Mouse (Mus musculus) erythroid progenitor cell, adult 5-6 weeks (primary cell): ENCODE measurements around the gene Papln. TPM values are rescaled to one million over a fixed set of nuclear protein-coding genes. Genes with fewer than 3 reads are reported as not detected.

Source experiments
- ATAC-seq: replicated peaks from 2 replicates; pipeline ENCODE4 v1.8.0; 2016; ENCODE audit warnings: moderate number of reproducible peaks, mild to moderate bottlenecking, moderate TSS enrichment, inconsistent platforms; ENCODE audit not compliant: poor library complexity, low FRiP score, severe bottlenecking
- total RNA-seq, 2 experiments: library from RNA; stranded (forward) in 1 of 2; stranded (reverse) in 1 of 2; fragments of 150-400 nt in 1 of 2; fragments of 186-747, 209-891 nt in 1 of 2; gene quantifications; 2 replicates each; pipeline versions ENCODE4 v1.2.3 to v1.2.4; 2015 to 2017; ENCODE audit warnings: low replicate concordance in 2 of 2

Gene Papln
- total RNA-seq, 2 experiments from 2014 or later = not detected

DNA sequence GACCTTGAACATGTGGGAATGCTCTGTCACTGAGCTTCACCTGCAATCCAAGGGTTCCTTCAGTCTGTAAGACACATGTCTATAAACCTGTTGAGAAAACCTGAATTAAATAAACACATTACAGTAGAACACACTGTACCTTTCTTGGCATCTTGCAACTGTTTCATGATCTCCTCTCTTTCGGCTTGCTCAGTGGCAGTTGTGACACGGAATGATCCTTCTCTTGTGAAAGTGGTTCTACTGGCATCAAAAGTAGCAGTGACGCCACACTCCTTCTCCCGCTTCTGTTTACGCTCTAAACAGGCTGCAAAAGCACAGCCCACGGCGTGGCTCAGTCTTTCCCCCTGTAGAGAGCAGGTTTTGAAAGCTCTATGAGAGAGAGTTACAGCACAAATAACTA is 40.2 kb downstream of the Papln start:
- ATAC-seq = no peak

DNA sequence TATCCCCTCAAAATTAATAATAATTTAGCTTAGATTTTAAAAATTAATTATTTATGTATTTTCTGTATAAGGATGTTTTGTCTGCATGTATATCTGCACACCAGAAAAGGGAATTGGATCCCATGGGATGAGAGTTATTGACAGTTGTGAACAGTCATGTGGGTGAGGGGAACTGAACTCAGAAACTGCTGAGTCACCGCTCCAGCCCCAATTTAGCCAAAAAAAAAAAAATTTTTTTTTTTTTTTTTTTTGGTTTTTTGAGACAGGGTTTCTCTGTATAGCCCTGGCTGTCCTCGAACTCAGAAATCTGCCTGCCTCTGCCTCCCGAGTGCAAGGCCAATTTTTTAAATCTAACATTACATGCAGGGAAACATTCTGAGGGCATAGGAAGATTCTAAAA is 48.5 kb downstream of the Papln start:
- ATAC-seq = no peak

DNA sequence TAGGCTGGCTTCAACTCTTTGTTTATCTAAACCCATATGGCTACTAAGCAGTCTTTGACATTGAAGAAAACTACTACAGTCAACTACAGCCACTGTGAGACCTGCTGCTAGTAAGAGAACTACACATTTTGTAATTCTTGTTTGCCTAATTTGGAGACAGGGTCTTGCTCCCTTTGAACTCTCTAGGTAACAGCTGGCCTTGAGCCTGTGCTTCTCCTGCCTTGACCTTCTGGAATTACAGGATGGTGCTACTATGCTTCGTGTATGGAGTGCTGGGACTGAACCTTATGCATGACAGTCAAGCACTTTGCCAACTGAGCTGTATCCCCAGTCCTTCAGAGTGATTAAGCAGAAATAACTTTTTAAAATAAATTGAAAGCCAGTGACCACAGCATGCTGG is 53.2 kb downstream of the Papln start:
- ATAC-seq = no peak

DNA sequence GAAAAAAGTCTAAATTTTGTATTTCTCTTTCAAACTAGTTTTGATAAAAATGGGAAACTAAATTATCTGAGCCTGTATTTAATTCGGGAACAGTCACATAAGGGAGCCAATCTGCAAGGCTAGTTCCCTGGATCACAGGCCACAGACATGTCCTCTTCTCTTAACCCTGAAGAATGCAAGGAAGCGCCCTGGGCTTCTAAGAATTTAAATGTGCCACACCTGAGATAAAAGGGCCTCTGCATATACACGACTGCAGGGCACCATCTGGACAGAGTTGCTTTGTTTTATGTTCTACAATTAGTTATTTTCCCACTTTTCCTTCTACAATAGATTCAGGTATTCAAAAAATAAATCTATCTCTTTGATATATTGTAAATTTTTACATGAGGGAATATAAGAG is 67.0 kb downstream of the Papln start:
- ATAC-seq = no peak

DNA sequence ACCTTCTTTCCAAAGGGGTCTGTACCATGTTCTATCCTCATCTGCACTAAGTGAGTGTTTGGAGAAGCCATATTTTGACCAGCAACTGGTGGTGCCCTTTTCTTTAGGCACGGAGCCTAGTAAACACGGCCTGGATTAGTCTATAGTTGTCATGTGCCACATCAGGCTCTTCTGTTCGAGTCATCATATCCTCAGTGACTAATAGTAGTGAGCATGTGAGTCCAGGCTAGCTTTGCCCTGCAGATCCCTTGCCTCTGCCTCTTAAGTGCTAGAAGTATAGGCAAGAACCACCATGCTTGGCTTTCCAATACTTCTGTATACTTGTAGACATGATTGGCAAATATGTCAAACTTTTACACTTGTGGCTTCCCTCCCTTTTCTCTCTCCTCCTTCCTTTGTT is 70.5 kb downstream of the Papln start:
- ATAC-seq = no peak

DNA sequence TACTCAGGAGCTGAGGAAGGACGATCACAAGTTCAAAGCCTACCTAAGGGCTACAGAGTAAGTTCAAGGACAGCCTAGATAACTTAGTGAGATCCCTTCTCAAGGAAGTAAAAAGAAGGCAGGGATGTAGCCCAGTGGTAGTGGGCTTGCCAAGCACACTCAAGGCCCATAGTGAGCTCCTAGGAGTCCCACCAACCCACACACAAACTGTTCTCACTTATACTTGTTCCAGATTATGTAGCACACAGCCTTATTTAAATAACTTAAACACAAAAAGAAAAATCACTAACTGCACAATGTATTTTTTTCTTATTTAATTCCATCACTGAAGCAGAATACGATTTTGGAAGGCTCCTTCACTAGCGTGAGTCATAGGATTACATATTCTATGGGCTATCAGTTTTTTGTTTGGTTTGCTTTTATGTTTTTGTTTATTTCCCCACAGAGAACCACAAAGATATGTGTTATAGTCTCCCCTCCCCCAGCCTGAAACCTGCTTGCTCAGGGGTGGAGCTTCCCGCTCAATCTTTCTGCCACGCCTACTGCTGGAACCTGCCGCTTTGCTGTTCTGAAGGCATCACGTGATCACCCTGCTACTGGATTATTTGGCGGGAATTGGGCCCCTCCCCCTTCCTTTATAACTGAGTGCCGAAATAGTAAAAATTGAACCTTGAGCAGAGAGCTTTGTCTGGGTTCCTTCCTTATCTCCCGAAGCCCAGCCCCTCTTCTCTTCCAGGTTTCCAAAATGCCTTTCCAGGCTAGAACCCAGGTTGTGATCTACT is 78.2 kb downstream of the Papln start:
- ATAC-seq = no peak

Other genes with a start within 250 kb of the Papln start
- gene Dcaf4, start 243.2 kb upstream of the Papln start, total RNA-seq (2015; ENCODE audit: low replicate concordance) = 1.8 and 3.8 TPM in 2 replicates
- 3.0 and 5.3 TPM in 2 replicates for gene Dcaf4, start 243.2 kb upstream of the Papln start, total RNA-seq (2017; ENCODE audit: low replicate concordance)
- gene Zfyve1, start 166.4 kb upstream of the Papln start, total RNA-seq (2015; ENCODE audit: low replicate concordance) = 9.4 and 13.0 TPM in 2 replicates
- gene Zfyve1, start 166.4 kb upstream of the Papln start, total RNA-seq (2017; ENCODE audit: low replicate concordance) = 34.5 and 42.1 TPM in 2 replicates
- gene Rbm25, start 132.4 kb upstream of the Papln start, total RNA-seq (2015; ENCODE audit: low replicate concordance) = 227 and 278 TPM in 2 replicates
- gene Rbm25, start 132.4 kb upstream of the Papln start, total RNA-seq (2017; ENCODE audit: low replicate concordance) = 216 and 257 TPM in 2 replicates
- gene Psen1, start 75.5 kb upstream of the Papln start, total RNA-seq (2015; ENCODE audit: low replicate concordance) = 25.6 and 32.8 TPM in 2 replicates
- 20.8 and 24.3 TPM in 2 replicates for gene Psen1, start 75.5 kb upstream of the Papln start, total RNA-seq (2017; ENCODE audit: low replicate concordance)
- gene Numb, start 158.3 kb downstream of the Papln start, total RNA-seq (2015; ENCODE audit: low replicate concordance) = 8.6 and 12.6 TPM in 2 replicates
- 18.7 and 31.4 TPM in 2 replicates for gene Numb, start 158.3 kb downstream of the Papln start, total RNA-seq (2017; ENCODE audit: low replicate concordance)
- 6.7 TPM in 1 of 2 replicates, not detected in the other for gene Riox1, start 187.0 kb downstream of the Papln start, total RNA-seq (2015; ENCODE audit: low replicate concordance)
- gene Riox1, start 187.0 kb downstream of the Papln start, total RNA-seq (2017; ENCODE audit: low replicate concordance) = 2.0 and 2.2 TPM in 2 replicates
- not detected in 2 replicates for gene Heatr4, start 221.2 kb downstream of the Papln start, total RNA-seq (2015; ENCODE audit: low replicate concordance)
- not detected in 2 replicates for gene Heatr4, start 221.2 kb downstream of the Papln start, total RNA-seq (2017; ENCODE audit: low replicate concordance)
- 0.72 and 1.3 TPM in 2 replicates for gene Acot2, start 224.2 kb downstream of the Papln start, total RNA-seq (2015; ENCODE audit: low replicate concordance)
- gene Acot2, start 224.2 kb downstream of the Papln start, total RNA-seq (2017; ENCODE audit: low replicate concordance) = 0.53 and 0.77 TPM in 2 replicates
- 2.2 TPM in 1 of 2 replicates, not detected in the other for gene Acot1, start 245.9 kb downstream of the Papln start, total RNA-seq (2015; ENCODE audit: low replicate concordance)
- 13.4 TPM in 1 of 2 replicates, not detected in the other for gene Acot1, start 245.9 kb downstream of the Papln start, total RNA-seq (2017; ENCODE audit: low replicate concordance)